Mouse (Mus musculus): Measurements from ENCODE around the gene Ankrd13d. TPM values are rescaled to one million over a fixed set of nuclear protein-coding genes. Genes with fewer than 3 reads are reported as not detected.

Gene Ankrd13d
- polyA plus RNA-seq, 1 experiment from 2014 or later = 7.6 TPM

- DNase-seq (ENCODE audit: low spot score) (peak; percentile 98), ATAC-seq (ENCODE audit: low read depth) (peak; percentile 93)
- no peaks in the 10 kb centered on the region for H3K36me3 ChIP-seq (ENCODE audit: control insufficient read depth, insufficient read depth, low read length)
- peak within 1 kb of the TSS; percentile 73 for H3K9ac ChIP-seq (ENCODE audit: low read depth, low read length)
- peak within 1 kb of the TSS; percentile 61; the same call in 1 of the 2 replicates for H3K27ac ChIP-seq (replicated peaks; ENCODE audit: low read depth, low read length)
- peak within 1 kb of the TSS; percentile 85 for H3K4me2 ChIP-seq (ENCODE audit: low read depth, low read length)
- WGBS = 9% methylated on average over 25 of the region's 26 CpGs
- peak within 1 kb of the TSS; percentile 59 for H3K4me3 ChIP-seq (ENCODE audit: low read depth, low read length)
- H3K27me3 ChIP-seq (replicated peaks; ENCODE audit: control insufficient read depth, insufficient read depth, low read length) = no peaks in the 10 kb centered on the region
- H3K9me3 ChIP-seq (ENCODE audit: control insufficient read depth, low read length) = no peaks in the 10 kb centered on the region
- peaks cover 10% of the 10 kb centered on the region; the same call in 1 of the 2 replicates for H3K4me1 ChIP-seq (ENCODE audit: control insufficient read depth, insufficient read depth, low read length)
These were observed 51.4 kb downstream of the Ankrd13d start, which contains the start of gene Pold4 for GRCm38 (mm10) chr19:4231253-4232185. Pold4 (plus strand) TSS chr19:4231899.

- Histone ChIP-seq H3K4me2 (ENCODE audit: low read depth, low read length) (no peak overlapping the region), H3K4me1 (ENCODE audit: control insufficient read depth, insufficient read depth, low read length) (peaks cover 10% of the 10 kb centered on the region; the same call in 1 of the 2 replicates), H3K4me3 (ENCODE audit: low read depth, low read length) (no peak overlapping the region), H3K36me3 (ENCODE audit: control insufficient read depth, insufficient read depth, low read length) (no peaks in the 10 kb centered on the region), H3K9ac (ENCODE audit: low read depth, low read length) (no peak overlapping the region), H3K9me3 (ENCODE audit: control insufficient read depth, low read length) (no peaks in the 10 kb centered on the region), H3K27ac (replicated peaks; ENCODE audit: low read depth, low read length) (no peak overlapping the region), H3K27me3 (replicated peaks; ENCODE audit: control insufficient read depth, insufficient read depth, low read length) (no peaks in the 10 kb centered on the region)
- ATAC-seq (ENCODE audit: low read depth) (no peak), DNase-seq (ENCODE audit: low spot score) (no peak)
- 69% methylated on average over 8 of the region's 8 CpGs for WGBS
These were observed 52.5 kb downstream of the Ankrd13d start for GRCm38 (mm10) chr19:4230415-4230814.

- no peak overlapping the region for H3K9ac ChIP-seq (ENCODE audit: low read depth, low read length)
- no peaks in the 10 kb centered on the region for H3K9me3 ChIP-seq (ENCODE audit: control insufficient read depth, low read length)
- H3K27me3 ChIP-seq (replicated peaks; ENCODE audit: control insufficient read depth, insufficient read depth, low read length) = no peaks in the 10 kb centered on the region
- DNase-seq (ENCODE audit: low spot score) (no peak), ATAC-seq (ENCODE audit: low read depth) (no peak)
- no peaks in the 10 kb centered on the region for H3K36me3 ChIP-seq (ENCODE audit: control insufficient read depth, insufficient read depth, low read length)
- H3K4me3 ChIP-seq (ENCODE audit: low read depth, low read length) = no peak overlapping the region
- H3K4me2 ChIP-seq (ENCODE audit: low read depth, low read length) = no peak overlapping the region
- H3K27ac ChIP-seq (replicated peaks; ENCODE audit: low read depth, low read length) = no peak overlapping the region
- WGBS = 42% methylated on average over 5 of the region's 9 CpGs
- H3K4me1 ChIP-seq (ENCODE audit: control insufficient read depth, insufficient read depth, low read length) = peaks cover 10% of the 10 kb centered on the region; the same call in 1 of the 2 replicates
These were observed 53.4 kb downstream of the Ankrd13d start for GRCm38 (mm10) chr19:4229451-4230076.

GRCm38 (mm10) chr19:4228891-4229290 is 54.0 kb downstream of the Ankrd13d start:
- H3K4me1 ChIP-seq (ENCODE audit: control insufficient read depth, insufficient read depth, low read length) = peaks cover 10% of the 10 kb centered on the region; the same call in 1 of the 2 replicates
- H3K4me3 ChIP-seq (ENCODE audit: low read depth, low read length) = no peak overlapping the region
- no peak overlapping the region for H3K4me2 ChIP-seq (ENCODE audit: low read depth, low read length)
- H3K27me3 ChIP-seq (replicated peaks; ENCODE audit: control insufficient read depth, insufficient read depth, low read length) = no peaks in the 10 kb centered on the region
- no peak for ATAC-seq (ENCODE audit: low read depth)
- WGBS = 78% methylated on average over 4 of the region's 4 CpGs
- no peak overlapping the region for H3K9ac ChIP-seq (ENCODE audit: low read depth, low read length)
- DNase-seq (ENCODE audit: low spot score) = no peak
- H3K9me3 ChIP-seq (ENCODE audit: control insufficient read depth, low read length) = no peaks in the 10 kb centered on the region
- H3K27ac ChIP-seq (replicated peaks; ENCODE audit: low read depth, low read length) = no peak overlapping the region
- H3K36me3 ChIP-seq (ENCODE audit: control insufficient read depth, insufficient read depth, low read length) = no peaks in the 10 kb centered on the region

- ATAC-seq (ENCODE audit: low read depth) (peak; percentile 35; the same call in 1 of the 2 replicates), DNase-seq (ENCODE audit: low spot score) (peak; percentile 89)
- 14% methylated on average over 8 of the region's 8 CpGs for WGBS
- no peak overlapping the region for H3K9ac ChIP-seq (ENCODE audit: low read depth, low read length)
- no peak overlapping the region for H3K4me3 ChIP-seq (ENCODE audit: low read depth, low read length)
- H3K4me1 ChIP-seq (ENCODE audit: control insufficient read depth, insufficient read depth, low read length) = peaks cover 10% of the 10 kb centered on the region; the same call in 1 of the 2 replicates
- no peak overlapping the region for H3K4me2 ChIP-seq (ENCODE audit: low read depth, low read length)
- no peak overlapping the region for H3K27ac ChIP-seq (replicated peaks; ENCODE audit: low read depth, low read length)
- no peaks in the 10 kb centered on the region for H3K36me3 ChIP-seq (ENCODE audit: control insufficient read depth, insufficient read depth, low read length)
- no peaks in the 10 kb centered on the region for H3K27me3 ChIP-seq (replicated peaks; ENCODE audit: control insufficient read depth, insufficient read depth, low read length)
- no peaks in the 10 kb centered on the region for H3K9me3 ChIP-seq (ENCODE audit: control insufficient read depth, low read length)
These were observed 54.9 kb downstream of the Ankrd13d start for GRCm38 (mm10) chr19:4227894-4228678.

- H3K9me3 ChIP-seq (ENCODE audit: control insufficient read depth, low read length) = no peaks in the 10 kb centered on the region
- DNase-seq (ENCODE audit: low spot score) (no peak), ATAC-seq (ENCODE audit: low read depth) (no peak)
- H3K27ac ChIP-seq (replicated peaks; ENCODE audit: low read depth, low read length) = no peak overlapping the region
- 71% methylated on average over 5 of the region's 5 CpGs for WGBS
- no peak overlapping the region for H3K9ac ChIP-seq (ENCODE audit: low read depth, low read length)
- no peaks in the 10 kb centered on the region for H3K27me3 ChIP-seq (replicated peaks; ENCODE audit: control insufficient read depth, insufficient read depth, low read length)
- H3K4me1 ChIP-seq (ENCODE audit: control insufficient read depth, insufficient read depth, low read length) = peaks cover 7% of the 10 kb centered on the region; the same call in 1 of the 2 replicates
- H3K4me3 ChIP-seq (ENCODE audit: low read depth, low read length) = no peak overlapping the region
- H3K36me3 ChIP-seq (ENCODE audit: control insufficient read depth, insufficient read depth, low read length) = 0 out of 2 replicates have a peak, but pooled peaks cover under 1% of the 10 kb centered on the region
- no peak overlapping the region for H3K4me2 ChIP-seq (ENCODE audit: low read depth, low read length)
These were observed 55.5 kb downstream of the Ankrd13d start for GRCm38 (mm10) chr19:4227446-4227845.

GRCm38 (mm10) chr19:4226779-4227178 is 56.2 kb downstream of the Ankrd13d start:
- Histone ChIP-seq H3K27ac (replicated peaks; ENCODE audit: low read depth, low read length) (no peak overlapping the region), H3K4me2 (ENCODE audit: low read depth, low read length) (no peak overlapping the region), H3K4me1 (ENCODE audit: control insufficient read depth, insufficient read depth, low read length) (peaks cover 3% of the 10 kb centered on the region), H3K27me3 (replicated peaks; ENCODE audit: control insufficient read depth, insufficient read depth, low read length) (no peaks in the 10 kb centered on the region), H3K36me3 (ENCODE audit: control insufficient read depth, insufficient read depth, low read length) (peaks cover 7% of the 10 kb centered on the region), H3K9me3 (ENCODE audit: control insufficient read depth, low read length) (no peaks in the 10 kb centered on the region), H3K4me3 (ENCODE audit: low read depth, low read length) (no peak overlapping the region), H3K9ac (ENCODE audit: low read depth, low read length) (no peak overlapping the region)
- no peak for ATAC-seq (ENCODE audit: low read depth)
- 88% methylated on average over 7 of the region's 7 CpGs for WGBS
- DNase-seq (ENCODE audit: low spot score) = no peak

GRCm38 (mm10) chr19:4222165-4222564 is 60.8 kb downstream of the Ankrd13d start:
- no peak for DNase-seq (ENCODE audit: low spot score)
- Histone ChIP-seq H3K4me2 (ENCODE audit: low read depth, low read length) (no peak overlapping the region), H3K27me3 (replicated peaks; ENCODE audit: control insufficient read depth, insufficient read depth, low read length) (no peaks in the 10 kb centered on the region), H3K4me3 (ENCODE audit: low read depth, low read length) (no peak overlapping the region), H3K36me3 (ENCODE audit: control insufficient read depth, insufficient read depth, low read length) (peaks cover 12% of the 10 kb centered on the region), H3K9me3 (ENCODE audit: control insufficient read depth, low read length) (no peaks in the 10 kb centered on the region), H3K27ac (replicated peaks; ENCODE audit: low read depth, low read length) (no peak overlapping the region), H3K9ac (ENCODE audit: low read depth, low read length) (no peak overlapping the region), H3K4me1 (ENCODE audit: control insufficient read depth, insufficient read depth, low read length) (peaks cover 38% of the 10 kb centered on the region)
- ATAC-seq (ENCODE audit: low read depth) = no peak
- WGBS = 78% methylated on average over 11 of the region's 11 CpGs
